Mouse (Mus musculus): ENCODE measurements at regions not wholly inside any gene's neighbourhood (a gene's known extent, or its start where the extent isn't known, plus 50 kb on each side); places are given as distances from the start of the nearest gene placed in this dataset.
"Not testable (repeated sequence)": the region's sequence is repeated elsewhere in the genome, so short reads cannot be mapped to it uniquely, and the experiment has no call there.

DNA sequence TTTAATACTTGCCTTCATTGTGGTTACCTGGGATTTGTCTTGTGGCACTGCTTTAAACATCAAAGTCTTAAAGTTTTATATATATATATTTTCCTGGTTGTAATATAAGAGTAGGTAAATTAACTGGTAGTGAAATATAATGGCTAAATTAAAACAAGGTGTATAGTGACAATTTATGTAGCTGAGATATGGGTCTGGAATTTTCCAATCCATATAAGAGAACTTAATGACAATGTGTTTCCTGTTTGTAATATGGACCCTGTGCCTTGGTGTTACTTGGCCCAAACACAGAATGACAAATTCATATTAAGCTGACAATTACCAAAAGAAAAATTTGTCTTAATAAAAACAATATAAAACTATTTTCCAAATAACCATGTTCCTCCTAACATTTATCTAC is 82.7 kb upstream of the Thsd7a start:
- no peak overlapping the region for H3K27ac ChIP-seq (ENCODE audit: low read depth, low read length)
- H3K27me3 ChIP-seq (ENCODE audit: insufficient read depth, low read length): no peaks in the 10 kb centered on the region
- H3K4me2 ChIP-seq (ENCODE audit: low read depth): no peak overlapping the region
- DNase-seq (no peak), ATAC-seq (no peak)
- no peak for TF ChIP-seq CTCF (IDR thresholded peaks at IDR 0.05; ENCODE audit: low read depth)
- no peaks in the 10 kb centered on the region for H3K36me3 ChIP-seq (ENCODE audit: insufficient read depth)
- H3K9ac ChIP-seq: no peak overlapping the region
- H3K4me3 ChIP-seq (ENCODE audit: low read depth, low read length): no peak overlapping the region
- H3K9me3 ChIP-seq (ENCODE audit: low read length): no peaks in the 10 kb centered on the region
- no peaks in the 10 kb centered on the region for H3K4me1 ChIP-seq (ENCODE audit: insufficient read depth)

DNA sequence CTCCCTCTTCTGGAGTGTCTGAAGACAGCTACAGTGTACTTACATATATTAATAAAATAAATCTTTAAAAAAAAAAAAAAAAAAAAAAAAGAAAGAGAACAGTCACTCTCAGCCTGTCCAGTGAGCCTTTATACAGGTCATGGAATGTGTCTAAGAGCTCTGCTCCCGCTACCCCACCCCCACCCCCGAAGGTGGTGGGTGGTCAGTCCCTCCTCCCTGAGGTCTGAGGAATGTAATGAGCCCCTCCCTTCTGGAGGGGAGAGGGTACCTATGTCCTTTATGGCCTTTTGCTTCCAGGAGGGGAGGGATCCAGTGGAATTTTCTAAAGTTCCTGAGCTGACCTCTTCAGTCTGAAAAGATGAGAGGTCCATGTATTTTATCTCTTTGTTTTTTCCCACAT is 82.3 kb upstream of the Thsd7a start:
- DNase-seq: no peak
- no peak for TF ChIP-seq CTCF (IDR thresholded peaks at IDR 0.05; ENCODE audit: low read depth)
- Histone ChIP-seq H3K4me2 (ENCODE audit: low read depth) (no peak overlapping the region), H3K36me3 (ENCODE audit: insufficient read depth) (no peaks in the 10 kb centered on the region), H3K9me3 (ENCODE audit: low read length) (no peaks in the 10 kb centered on the region), H3K27me3 (ENCODE audit: insufficient read depth, low read length) (no peaks in the 10 kb centered on the region), H3K9ac (no peak overlapping the region), H3K4me3 (ENCODE audit: low read depth, low read length) (no peak overlapping the region), H3K4me1 (ENCODE audit: insufficient read depth) (no peaks in the 10 kb centered on the region), H3K27ac (ENCODE audit: low read depth, low read length) (no peak overlapping the region)
- ATAC-seq: no peak
- 75% methylated on average over 2 of the region's 2 CpGs for WGBS

DNA sequence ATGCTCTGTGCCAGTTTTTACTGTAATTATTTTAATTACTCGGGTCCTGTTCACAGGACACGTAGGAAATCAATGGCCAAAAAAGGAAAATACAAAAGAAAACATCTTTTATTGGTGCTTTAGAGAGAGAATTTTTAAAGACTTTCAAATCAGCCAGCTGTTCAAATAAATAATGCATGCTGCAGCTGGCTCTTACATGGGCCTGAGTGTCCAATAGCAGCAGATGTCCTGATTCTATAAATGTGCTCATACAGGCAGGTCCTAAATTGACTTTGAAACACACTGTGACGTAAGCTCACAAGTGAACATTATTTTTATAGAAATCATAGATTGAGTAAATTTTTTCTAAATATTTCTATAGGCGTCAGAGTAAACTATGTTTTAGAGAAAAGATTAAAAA is 78.5 kb upstream of the Thsd7a start:
- no peak for TF ChIP-seq CTCF (IDR thresholded peaks at IDR 0.05; ENCODE audit: low read depth)
- ATAC-seq (no peak), DNase-seq (peak; percentile 2)
- no peak overlapping the region for H3K9ac ChIP-seq
- no peak overlapping the region for H3K4me3 ChIP-seq (ENCODE audit: low read depth, low read length)
- no peak overlapping the region for H3K4me2 ChIP-seq (ENCODE audit: low read depth)
- H3K36me3 ChIP-seq (ENCODE audit: insufficient read depth): no peaks in the 10 kb centered on the region
- no peak overlapping the region for H3K27ac ChIP-seq (ENCODE audit: low read depth, low read length)
- H3K27me3 ChIP-seq (ENCODE audit: insufficient read depth, low read length): no peaks in the 10 kb centered on the region
- no peaks in the 10 kb centered on the region for H3K4me1 ChIP-seq (ENCODE audit: insufficient read depth)
- 48% methylated on average over 4 of the region's 4 CpGs for WGBS
- no peaks in the 10 kb centered on the region for H3K9me3 ChIP-seq (ENCODE audit: low read length)

DNA sequence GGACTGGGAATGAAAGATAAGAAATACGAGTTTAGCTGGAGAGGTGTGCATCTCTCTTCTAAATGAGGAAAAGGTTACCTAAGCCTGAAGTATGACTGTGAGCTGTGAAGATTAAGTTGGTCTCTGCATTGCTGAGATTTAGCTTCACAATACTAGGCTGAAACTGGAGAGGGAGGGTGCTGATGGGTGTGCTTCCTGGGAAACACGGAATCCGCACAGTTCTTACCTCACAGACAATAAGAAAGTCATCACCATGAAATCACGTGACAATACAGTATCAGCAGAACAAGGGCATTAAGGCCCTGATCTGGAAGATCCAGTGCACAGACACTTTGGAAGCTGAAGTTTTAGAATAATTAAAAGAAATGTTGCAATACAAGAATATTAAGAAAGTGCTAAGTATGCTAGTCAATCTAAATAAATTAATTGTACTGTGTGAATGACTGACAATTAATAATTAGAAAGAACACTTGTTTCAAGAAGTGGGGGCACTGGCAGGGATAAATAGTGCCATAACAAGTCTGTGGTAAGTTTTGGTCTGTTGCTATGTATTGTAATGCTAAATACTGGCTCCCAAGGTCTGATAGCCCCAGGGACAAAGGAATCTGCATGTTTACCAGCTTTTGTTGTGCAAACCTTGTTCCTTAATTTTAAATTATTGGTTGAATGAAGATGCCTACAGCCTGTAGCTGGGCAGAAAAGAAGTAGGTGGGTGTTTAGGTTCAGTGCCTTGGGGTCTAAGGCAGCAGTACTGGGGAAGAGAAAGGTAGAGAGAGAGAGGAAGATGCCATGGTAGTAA is 66.0 kb upstream of the Thsd7a start:
- no peaks in the 10 kb centered on the region for H3K27me3 ChIP-seq (ENCODE audit: insufficient read depth, low read length)
- DNase-seq (no peak), ATAC-seq (no peak)
- H3K4me3 ChIP-seq (ENCODE audit: low read depth, low read length): no peak overlapping the region
- no peak for TF ChIP-seq CTCF (IDR thresholded peaks at IDR 0.05; ENCODE audit: low read depth)
- no peaks in the 10 kb centered on the region for H3K4me1 ChIP-seq (ENCODE audit: insufficient read depth)
- WGBS: 52% methylated on average over 4 of the region's 4 CpGs
- H3K9ac ChIP-seq: no peak overlapping the region
- H3K4me2 ChIP-seq (ENCODE audit: low read depth): no peak overlapping the region
- H3K36me3 ChIP-seq (ENCODE audit: insufficient read depth): no peaks in the 10 kb centered on the region
- H3K27ac ChIP-seq (ENCODE audit: low read depth, low read length): no peak overlapping the region
- no peaks in the 10 kb centered on the region for H3K9me3 ChIP-seq (ENCODE audit: low read length)

DNA sequence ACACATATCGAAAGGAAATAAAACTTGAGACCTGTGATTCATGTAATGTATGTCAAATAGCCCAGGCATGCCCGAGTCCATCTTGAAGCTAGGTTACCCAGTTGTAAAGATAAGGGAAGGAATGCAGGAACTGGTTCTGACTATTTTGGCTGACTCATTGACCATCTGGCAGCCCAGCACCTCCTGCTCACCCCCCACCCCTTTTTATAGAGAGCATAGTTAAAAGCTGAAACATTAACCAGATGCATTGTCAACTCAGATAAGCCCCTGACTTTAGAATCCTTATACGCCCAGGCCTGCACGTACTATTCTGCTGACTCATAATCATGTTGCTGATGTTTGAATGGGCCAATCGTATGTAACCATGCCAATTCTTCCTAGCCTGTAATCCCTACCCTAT is 64.6 kb upstream of the Thsd7a start:
- not testable (repeated sequence) for DNase-seq; H3K36me3 ChIP-seq (ENCODE audit: insufficient read depth); H3K9ac ChIP-seq; ATAC-seq; H3K27me3 ChIP-seq (ENCODE audit: insufficient read depth, low read length); H3K9me3 ChIP-seq (ENCODE audit: low read length); H3K4me3 ChIP-seq (ENCODE audit: low read depth, low read length); H3K27ac ChIP-seq (ENCODE audit: low read depth, low read length); H3K4me2 ChIP-seq (ENCODE audit: low read depth); H3K4me1 ChIP-seq (ENCODE audit: insufficient read depth)
- WGBS: 88% methylated on average over 5 of the region's 5 CpGs

DNA sequence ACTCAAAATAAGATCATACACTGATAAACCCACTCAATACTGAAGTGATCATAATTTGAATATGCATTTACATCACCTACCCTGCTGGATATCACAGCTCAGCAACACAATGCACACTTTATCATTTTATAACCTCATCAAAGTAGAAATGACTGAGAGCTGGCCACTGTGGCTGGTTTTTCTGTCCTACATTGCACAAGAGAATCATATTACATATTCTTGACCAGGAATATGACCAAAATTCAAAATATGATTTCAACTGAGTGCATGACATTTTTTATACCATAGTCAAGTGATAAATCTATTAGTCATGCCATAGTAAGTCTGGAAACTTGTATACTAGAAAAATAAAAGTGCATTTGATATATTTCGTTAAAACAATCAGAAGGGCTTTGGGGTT is 63.3 kb upstream of the Thsd7a start:
- H3K9ac ChIP-seq: no peak overlapping the region
- 93% methylated on average over 1 of the region's 1 CpGs for WGBS
- DNase-seq (no peak), ATAC-seq (no peak)
- no peak overlapping the region for H3K4me3 ChIP-seq (ENCODE audit: low read depth, low read length)
- no peak overlapping the region for H3K27ac ChIP-seq (ENCODE audit: low read depth, low read length)
- no peaks in the 10 kb centered on the region for H3K27me3 ChIP-seq (ENCODE audit: insufficient read depth, low read length)
- no peaks in the 10 kb centered on the region for H3K9me3 ChIP-seq (ENCODE audit: low read length)
- no peaks in the 10 kb centered on the region for H3K4me1 ChIP-seq (ENCODE audit: insufficient read depth)
- TF ChIP-seq CTCF (IDR thresholded peaks at IDR 0.05; ENCODE audit: low read depth): no peak
- H3K4me2 ChIP-seq (ENCODE audit: low read depth): no peak overlapping the region
- no peaks in the 10 kb centered on the region for H3K36me3 ChIP-seq (ENCODE audit: insufficient read depth)

DNA sequence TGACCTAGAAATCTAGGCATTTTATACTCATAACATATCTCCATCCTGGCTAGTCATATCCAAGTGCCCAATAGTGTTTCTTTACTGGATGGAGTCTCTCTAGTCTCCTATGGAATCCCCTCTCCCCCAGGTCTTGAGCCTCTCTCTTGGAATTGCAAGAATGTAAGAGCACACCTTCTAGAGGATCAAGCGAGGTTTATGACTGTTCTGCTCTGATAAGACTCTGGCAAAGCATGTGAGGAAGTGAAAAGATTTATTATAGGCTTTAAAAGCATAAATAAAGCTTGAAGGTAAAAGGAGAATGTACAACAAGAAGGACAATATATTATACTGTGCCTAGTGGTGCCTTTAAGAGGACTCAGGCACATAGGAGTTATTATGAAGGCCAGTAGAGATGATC is 62.8 kb upstream of the Thsd7a start:
- no peak overlapping the region for H3K4me2 ChIP-seq (ENCODE audit: low read depth)
- H3K4me1 ChIP-seq (ENCODE audit: insufficient read depth): no peaks in the 10 kb centered on the region
- WGBS: 87% methylated on average over 1 of the region's 1 CpGs
- ATAC-seq (no peak), DNase-seq (no peak)
- no peaks in the 10 kb centered on the region for H3K9me3 ChIP-seq (ENCODE audit: low read length)
- no peaks in the 10 kb centered on the region for H3K36me3 ChIP-seq (ENCODE audit: insufficient read depth)
- no peak overlapping the region for H3K4me3 ChIP-seq (ENCODE audit: low read depth, low read length)
- H3K9ac ChIP-seq: no peak overlapping the region
- no peaks in the 10 kb centered on the region for H3K27me3 ChIP-seq (ENCODE audit: insufficient read depth, low read length)
- H3K27ac ChIP-seq (ENCODE audit: low read depth, low read length): no peak overlapping the region
- TF ChIP-seq CTCF (IDR thresholded peaks at IDR 0.05; ENCODE audit: low read depth): no peak
